Mouse (Mus musculus): ENCODE measurements around the gene Prol1.
A peak's percentile ranks its signal among the peaks of the same experiment; 100 is the strongest.
"Not testable (repeated sequence)": the region's sequence is repeated elsewhere in the genome, so short reads cannot be mapped to it uniquely, and the experiment has no call there.

The Prol1 gene

DNA sequence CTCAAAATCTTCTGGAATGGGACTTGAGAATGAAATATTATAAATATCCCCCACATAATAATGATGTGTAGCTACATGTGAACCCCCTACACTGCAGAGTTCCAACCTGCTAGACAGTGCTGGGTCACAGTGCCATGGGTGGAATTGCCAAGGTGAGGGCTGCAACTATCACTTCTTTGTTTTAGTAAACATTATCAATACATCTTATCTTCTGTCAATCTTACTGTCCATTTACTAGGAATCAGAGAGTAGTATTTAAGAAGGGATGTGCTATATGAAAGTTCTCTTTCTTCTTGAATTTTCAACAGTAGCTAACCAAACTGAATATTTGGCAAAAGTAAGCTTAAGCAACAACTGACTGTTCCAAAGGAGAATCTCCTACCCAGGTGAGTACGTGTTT lies at the start of gene Prol1:
Gene Prol1, plus strand, starts transcription at position 301 of the 400 bp plus-strand sequence.
- no peak for DNase-seq (ENCODE audit: low spot score)

GRCm38 (mm10) chr5:88268619-88269018 lies 48.5 kb upstream of the Prol1 start, which contains the start of gene Gm7714:
Gene Gm7714, plus strand, starts transcription at chr5:88268919.
- DNase-seq (ENCODE audit: low spot score), result no peak

DNA sequence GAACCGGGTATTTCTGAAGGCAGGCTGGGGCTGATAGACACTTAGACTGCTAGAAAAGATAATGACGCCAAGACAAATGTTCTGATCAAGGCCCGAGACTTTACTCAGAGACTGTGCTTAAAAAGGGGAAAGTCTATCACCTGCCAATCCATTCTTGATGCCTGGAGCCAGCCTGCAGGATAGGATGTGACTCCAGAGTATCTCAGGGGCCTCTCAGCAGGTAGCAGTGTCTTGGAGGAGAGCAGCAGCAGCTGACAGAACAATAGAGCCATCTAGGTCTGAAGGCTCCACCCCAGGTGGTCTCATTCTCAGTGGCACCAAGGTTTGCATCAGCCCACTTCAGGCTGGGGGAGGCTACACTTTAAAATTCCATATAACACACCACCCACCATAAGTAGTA lies 5.8 kb upstream of the Prol1 start:
- DNase-seq (ENCODE audit: low spot score), result not testable (repeated sequence)

GRCm38 (mm10) chr5:88348533-88348932 lies 31.4 kb downstream of the Prol1 start:
- DNase-seq (ENCODE audit: low spot score), result not testable (repeated sequence)

DNA sequence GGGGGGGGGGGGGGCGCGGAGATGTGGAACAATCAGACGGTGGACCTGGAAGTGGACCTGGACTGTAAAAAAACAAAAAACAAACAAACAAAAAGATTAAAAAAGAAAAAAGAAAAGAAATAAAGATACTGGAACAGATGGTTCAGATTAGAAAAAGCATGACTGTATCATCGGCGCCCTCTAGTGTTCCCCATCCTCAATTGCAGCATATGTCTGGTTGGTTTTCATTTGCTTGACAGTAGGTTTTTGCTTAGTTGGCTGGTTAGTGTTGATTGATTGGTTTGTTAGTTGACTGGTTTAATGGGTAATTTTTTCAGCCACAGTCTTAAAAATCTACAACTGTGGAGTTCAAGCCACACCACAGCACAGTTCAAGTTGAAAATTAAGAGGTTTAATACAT lies 47.7 kb downstream of the Prol1 start:
- DNase-seq (ENCODE audit: low spot score), result peak; percentile 67

DNA sequence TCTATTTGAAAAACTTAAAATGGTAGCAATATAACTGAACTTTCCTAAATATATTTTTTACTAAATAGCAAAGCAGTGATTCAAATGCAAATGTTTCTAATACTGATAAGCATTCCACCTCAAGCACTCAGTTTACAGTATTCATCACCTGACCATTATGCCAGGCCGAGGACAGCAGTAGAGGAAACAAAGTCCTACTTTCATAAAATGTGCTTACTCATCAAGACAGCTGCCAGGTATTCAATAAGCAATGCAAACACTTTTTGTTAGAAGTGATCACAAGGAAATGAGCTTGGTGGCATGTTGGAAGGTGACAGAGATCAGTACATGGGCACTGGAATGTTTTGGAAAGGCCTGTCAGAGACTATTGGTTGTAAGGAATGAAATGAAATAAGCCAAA lies 49.8 kb downstream of the Prol1 start:
- DNase-seq (ENCODE audit: low spot score), result no peak

GRCm38 (mm10) chr5:88370578-88371232 lies 53.6 kb downstream of the Prol1 start:
- no peak for DNase-seq (ENCODE audit: low spot score)

GRCm38 (mm10) chr5:88372563-88372962 lies 55.5 kb downstream of the Prol1 start:
- DNase-seq (ENCODE audit: low spot score), result no peak

- no peak for DNase-seq (ENCODE audit: low spot score)
Observed at GRCm38 (mm10) chr5:88375808-88376207, 58.7 kb downstream of the Prol1 start, which contains the start of gene Amtn. Gene Amtn, plus strand, starts transcription at chr5:88376108.

Data from embryo, embryonic 10 days (tissue).